Comparison of ENCODE assay signal across 15 mouse cellular contexts in the genomic region with DNA sequence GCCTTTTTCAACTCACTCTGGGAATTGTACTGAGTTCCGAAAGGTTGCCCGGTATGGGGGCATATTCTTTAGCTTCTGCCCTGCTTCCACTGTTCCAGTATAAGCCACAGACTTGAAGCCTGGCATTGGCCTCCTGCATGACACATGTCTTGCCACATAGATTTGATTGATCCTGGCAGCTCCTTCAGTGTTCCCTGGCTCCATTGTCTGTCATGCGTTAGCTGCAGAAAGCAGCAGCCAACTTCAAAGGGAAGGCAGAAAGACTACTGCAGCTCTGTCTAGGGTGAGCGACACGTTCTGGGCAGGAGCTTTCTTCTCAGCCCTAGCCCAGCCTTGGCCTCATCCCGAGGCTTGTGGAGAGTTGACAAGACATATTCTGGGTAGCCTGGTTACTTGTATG. TPM values are rescaled to one million over a fixed set of nuclear protein-coding genes. Genes with fewer than 3 reads are reported as not detected.
A peak's percentile ranks its signal among the peaks of the same experiment; 100 is the strongest.
DNase-seq lines count a peak whose midpoint lies in the region; ATAC-seq lines count a peak whose summit lies in the region.
"Had no signal": no experiment of that assay in that cellular context is flagged by ENCODE, and none has a peak within 500 bp of the region (broad histone marks: within the 10 kb centered on the region; RNA-seq: fewer than 3 reads in every experiment).

No protein-coding gene starts in this region.

- H3K9ac ChIP-seq in forebrain, embryonic 11.5 days (ENCODE audit: low read length): no peak overlapping the region
- no peak overlapping the region for H3K9ac ChIP-seq in midbrain, embryonic 13.5 days (replicated peaks)
- H3K9ac ChIP-seq: heart, embryonic 15.5 days; liver, embryonic 13.5 days had no signal

- H3K27me3 ChIP-seq in forebrain, embryonic 11.5 days (ENCODE audit: control insufficient read depth, insufficient read depth, low read length): no peaks in the 10 kb centered on the region
- no peaks in the 10 kb centered on the region for H3K27me3 ChIP-seq in midbrain, embryonic 13.5 days
- H3K27me3 ChIP-seq: heart, embryonic 15.5 days; liver, embryonic 13.5 days had no signal

- ATAC-seq in forebrain, embryonic 11.5 days (replicated peaks; ENCODE audit: low FRiP score): 0 out of 2 replicates have a peak, but pooled peaks have one; percentile 47
- ATAC-seq in midbrain, embryonic 13.5 days: peak; percentile 69

- H3K36me3 ChIP-seq in forebrain, embryonic 11.5 days (ENCODE audit: control insufficient read depth, insufficient read depth, low read length): no peaks in the 10 kb centered on the region
- H3K36me3 ChIP-seq in midbrain, embryonic 13.5 days: no peaks in the 10 kb centered on the region
- H3K36me3 ChIP-seq: G1E; liver, embryonic 13.5 days had no signal

- 45% methylated on average over 6 of the region's 6 CpGs for WGBS in forebrain, embryonic 11.5 days
- WGBS in midbrain, embryonic 13.5 days: 22% methylated on average over 6 of the region's 6 CpGs

- H3K27ac ChIP-seq in forebrain, embryonic 11.5 days (ENCODE audit: low read depth, low read length): no peak overlapping the region
- 0 out of 2 replicates have a peak overlapping the region, but pooled peaks have one; percentile 11 for H3K27ac ChIP-seq in midbrain, embryonic 13.5 days
- H3K27ac ChIP-seq: heart, embryonic 15.5 days; kidney, postnatal 0 days; liver, embryonic 13.5 days had no signal

- peaks cover 4% of the 10 kb centered on the region; the same call in 1 of the 2 replicates for H3K4me1 ChIP-seq in forebrain, embryonic 11.5 days (replicated peaks; ENCODE audit: control insufficient read depth, insufficient read depth, low read length)
- peaks cover 19% of the 10 kb centered on the region for H3K4me1 ChIP-seq in midbrain, embryonic 13.5 days (replicated peaks)
- H3K4me1 ChIP-seq: liver, embryonic 13.5 days had no signal

- H3K4me3 ChIP-seq in forebrain, embryonic 11.5 days (ENCODE audit: low read depth, low read length): no peak overlapping the region
- no peak overlapping the region for H3K4me3 ChIP-seq in midbrain, embryonic 13.5 days (replicated peaks)
- H3K4me3 ChIP-seq: erythroblast, embryonic 14.5 days; heart, embryonic 15.5 days; liver, embryonic 13.5 days had no signal

- peak; percentile 33 to 58 for DNase-seq in cerebellum, postnatal 14 days
- no peak for DNase-seq in cerebellum, adult 9-11 months
- DNase-seq in Muller cell, postnatal 12 days (ENCODE audit: inconsistent ontology term): peak; percentile 56
- DNase-seq in forebrain, embryonic 11.5 days (ENCODE audit: low spot score): no peak
- no peak for DNase-seq in lung, adult 18-20 months
- no peak for DNase-seq in spleen, adult 12 weeks (ENCODE audit: low spot score)
- DNase-seq in lung, postnatal 36 days: no peak
- DNase-seq: layer of hippocampus, postnatal 36 days; liver, embryonic 13.5 days; right cerebral cortex, postnatal 14 days had no signal

- H3K4me2 ChIP-seq in forebrain, embryonic 11.5 days (ENCODE audit: low read depth, low read length, severe bottlenecking): no peak overlapping the region
- no peak overlapping the region for H3K4me2 ChIP-seq in midbrain, embryonic 13.5 days (replicated peaks)
- H3K4me2 ChIP-seq: heart, embryonic 15.5 days; liver, embryonic 13.5 days had no signal

- H3K9me3 ChIP-seq in forebrain, embryonic 11.5 days (ENCODE audit: control insufficient read depth, low read length): no peaks in the 10 kb centered on the region
- no peaks in the 10 kb centered on the region for H3K9me3 ChIP-seq in midbrain, embryonic 13.5 days
- H3K9me3 ChIP-seq: G1E; heart, embryonic 15.5 days; liver, embryonic 13.5 days had no signal

RNA-seq across cellular contexts. Expression of gene Pdcd4, which starts 52.2 kb away (rescaled TPM):
- polyA plus RNA-seq in forebrain, embryonic 11.5 days (2014; fragmentation: Nextera tagmentation; extraction: Ambion mirVana): 84.0 and 90.6 TPM in 2 replicates
- 84.7 and 85.6 TPM in 2 replicates for polyA plus RNA-seq in midbrain, embryonic 13.5 days (2015; fragmentation: Nextera tagmentation; extraction: Ambion mirVana)

Comparison
In these comparisons a context has a peak if more than half of its experiments do, and no peak if none do; other contexts are left out.
1. DNase-seq: peak in cerebellum, postnatal 14 days (2 of 2) and Muller cell, postnatal 12 days (single experiment); none in cerebellum, adult 9-11 months (single experiment), forebrain, embryonic 11.5 days (single experiment), lung, adult 18-20 months (0 of 2), spleen, adult 12 weeks (single experiment) and lung, postnatal 36 days (single experiment).